Mouse (Mus musculus) naive thymus-derived CD4-positive, alpha-beta T cell, adult 5 months (primary cell): ENCODE data around the gene Tmem176b. TPM values are rescaled to one million over a fixed set of nuclear protein-coding genes. Genes with fewer than 3 reads are reported as not detected.

ENCODE experiments used
- polyA plus RNA-seq: library from polyadenylated mRNA; unstranded; fragments of 100-300 nt; shearing (Covaris generic); gene quantifications from one replicate; pipeline ENCODE4 v1.2.1, GENCODE M21; 2017

Tmem176b gene
- 3.1 TPM for polyA plus RNA-seq

GRCm38 (mm10) chr6:48840973-48841625 lies at the start of gene Tmem176b:
Gene Tmem176b (minus strand): TSS chr6:48841496.

GRCm38 (mm10) chr6:48872596-48872995 lies 31.3 kb upstream of the Tmem176b start, which contains the start of gene Aoc1:
Gene Aoc1 (plus strand): TSS chr6:48872896.

GRCm38 (mm10) chr6:48840371-48840969 lies 826 bp downstream of the Tmem176b start, which contains the start of gene Tmem176a:
Gene Tmem176a (plus strand): TSS chr6:48840919.

Other genes starting within 250 kb of the Tmem176b start
- 2.0 TPM for gene Repin1, start 247.6 kb downstream of the Tmem176b start, polyA plus RNA-seq
- not detected for gene Gm44965, start 247.6 kb downstream of the Tmem176b start, polyA plus RNA-seq
- gene Zfp775, start 239.4 kb downstream of the Tmem176b start, polyA plus RNA-seq: 6.2 TPM
- gene AI854703, start 214.7 kb downstream of the Tmem176b start, polyA plus RNA-seq: 1.3 TPM
- gene Gimap8, start 194.3 kb downstream of the Tmem176b start, polyA plus RNA-seq: 145 TPM
- gene Gimap9, start 165.4 kb downstream of the Tmem176b start, polyA plus RNA-seq: 408 TPM
- 1,217 TPM for gene Gimap4, start 156.9 kb downstream of the Tmem176b start, polyA plus RNA-seq
- gene Gimap6, start 133.3 kb downstream of the Tmem176b start, polyA plus RNA-seq: 2,591 TPM
- gene Gm28053, start 122.9 kb downstream of the Tmem176b start, polyA plus RNA-seq: 7.0 TPM
- 152 TPM for gene Gimap7, start 122.9 kb downstream of the Tmem176b start, polyA plus RNA-seq
- gene Gimap1, start 102.4 kb downstream of the Tmem176b start, polyA plus RNA-seq: 555 TPM
- gene Gimap5, start 95.3 kb downstream of the Tmem176b start, polyA plus RNA-seq: 182 TPM
- gene Gimap3, start 70.6 kb downstream of the Tmem176b start, polyA plus RNA-seq: 1,890 TPM
- gene Tmem176a, start 577 bp downstream of the Tmem176b start, polyA plus RNA-seq: 0.77 TPM
- not detected for gene Aoc1, start 31.4 kb upstream of the Tmem176b start, polyA plus RNA-seq
- gene 1600015I10Rik, start 88.4 kb upstream of the Tmem176b start, polyA plus RNA-seq: not detected
- not detected for gene Doxl2, start 133.5 kb upstream of the Tmem176b start, polyA plus RNA-seq
- not detected for gene Svs1, start 145.4 kb upstream of the Tmem176b start, polyA plus RNA-seq
- 2.9 TPM for gene Gpnmb, start 195.1 kb upstream of the Tmem176b start, polyA plus RNA-seq
- 68.0 TPM for gene Malsu1, start 232.3 kb upstream of the Tmem176b start, polyA plus RNA-seq